Mouse (Mus musculus) adrenal gland (tissue): Measurements from ENCODE around the gene Olfr67.
"Not testable (repeated sequence)": the region's sequence is repeated elsewhere in the genome, so short reads cannot be mapped to it uniquely, and the experiment has no call there.

Source experiments
- intact Hi-C: fragments of 180-260 bp; cut with DNase I; formaldehyde crosslinking; loops from one replicate; pipeline ENCODE4 v1.15.1; 2025
- long read RNA-seq, 2 experiments: library from polyadenylated mRNA; unstranded; transcript quantifications; one replicate each; pipeline ENCODE4 v2.0.0; 2020; ENCODE audit warnings: borderline replicate concordance in 1 of 2; ENCODE audit not compliant: insufficient replicate concordance in 1 of 2

Gene Olfr67
- long read RNA-seq, experiment 1, result 0 reads
- long read RNA-seq, experiment 2, result 0 reads

GRCm38 (mm10) chr7:103791721-103792120, at the start of gene Olfr67:
Olfr67 (minus strand) TSS chr7:103791821.
- intact Hi-C loops, result loop anchor here (5.0 kb wide), 1 partner anchor 151 kb away; the partner anchor contains the start of gene Olfr633

- intact Hi-C loops, result no loop called here
These were observed 48.6 kb upstream of the Olfr67 start, which contains the start of gene Hbb-bh2 for GRCm38 (mm10) chr7:103840268-103840667. Hbb-bh2 (minus strand) TSS chr7:103840520.

GRCm38 (mm10) chr7:103827808-103828207, 36.2 kb upstream of the Olfr67 start, which contains the start of gene Hbb-bs:
Hbb-bs (minus strand) TSS chr7:103828096.
- intact Hi-C loops, result no loop called here

- intact Hi-C loops, result not testable (repeated sequence)
These were observed 35.5 kb upstream of the Olfr67 start for GRCm38 (mm10) chr7:103827139-103827538.

GRCm38 (mm10) chr7:103826255-103826887, 34.8 kb upstream of the Olfr67 start:
- intact Hi-C loops, result no loop called here

GRCm38 (mm10) chr7:103825536-103826254, 34.1 kb upstream of the Olfr67 start:
- intact Hi-C loops, result no loop called here

- intact Hi-C loops, result no loop called here
These were observed 33.0 kb upstream of the Olfr67 start for GRCm38 (mm10) chr7:103824597-103824996.

GRCm38 (mm10) chr7:103815085-103815484, 23.5 kb upstream of the Olfr67 start:
- intact Hi-C loops, result not testable (repeated sequence)

- intact Hi-C loops, result no loop called here
These were observed 22.1 kb upstream of the Olfr67 start, which contains the start of gene Hbb-bt for GRCm38 (mm10) chr7:103813766-103814165. Hbb-bt (minus strand) TSS chr7:103813996.

- intact Hi-C loops, result not testable (repeated sequence)
These were observed 21.5 kb upstream of the Olfr67 start for GRCm38 (mm10) chr7:103813152-103813551.

- intact Hi-C loops, result no loop called here
These were observed 20.6 kb upstream of the Olfr67 start for GRCm38 (mm10) chr7:103812174-103812573.

GRCm38 (mm10) chr7:103811223-103811845, 19.7 kb upstream of the Olfr67 start:
- intact Hi-C loops, result no loop called here

- intact Hi-C loops, result no loop called here
These were observed 19.1 kb upstream of the Olfr67 start for GRCm38 (mm10) chr7:103810746-103811145.

- intact Hi-C loops, result no loop called here
These were observed 18.7 kb upstream of the Olfr67 start for GRCm38 (mm10) chr7:103810296-103810695.

- intact Hi-C loops, result no loop called here
These were observed 18.2 kb upstream of the Olfr67 start for GRCm38 (mm10) chr7:103809801-103810155.

- intact Hi-C loops, result no loop called here
These were observed 17.6 kb upstream of the Olfr67 start for GRCm38 (mm10) chr7:103808971-103809800.

GRCm38 (mm10) chr7:103808120-103808519, 16.5 kb upstream of the Olfr67 start:
- intact Hi-C loops, result not testable (repeated sequence)

GRCm38 (mm10) chr7:103806856-103807255, 15.2 kb upstream of the Olfr67 start:
- intact Hi-C loops, result no loop called here

GRCm38 (mm10) chr7:103792669-103793388, 1.2 kb upstream of the Olfr67 start:
- intact Hi-C loops, result loop anchor here (5.0 kb wide), 1 partner anchor 149 kb away; the partner anchor contains the start of gene Olfr633

GRCm38 (mm10) chr7:103779598-103779997, 12.0 kb downstream of the Olfr67 start, which contains the start of gene Olfr68:
Olfr68 (minus strand) TSS chr7:103779698.
- intact Hi-C loops, result no loop called here
